Mouse (Mus musculus): Measurements from ENCODE around the gene Slc11a2.

DNA sequence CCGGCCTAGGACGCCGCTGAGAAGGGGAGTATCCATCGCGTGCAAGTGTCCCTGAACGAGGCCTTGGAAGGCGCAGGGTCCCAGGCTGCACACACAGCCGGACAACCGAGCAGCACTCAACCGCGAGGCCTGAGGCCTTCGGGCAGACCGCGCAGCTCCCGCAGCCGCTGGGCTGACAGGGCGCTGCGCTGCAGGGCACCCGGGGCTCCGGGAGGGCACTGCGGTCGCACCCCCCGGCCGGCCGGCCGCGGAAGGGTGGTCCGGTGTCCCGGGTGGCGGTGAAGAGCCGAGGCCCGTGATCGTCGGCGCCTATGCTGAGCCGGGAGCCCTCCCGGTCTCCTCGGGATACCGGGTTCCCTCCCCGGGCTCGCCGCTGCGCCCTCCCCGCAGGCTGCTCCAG is 2.4 kb downstream of the Slc11a2 start:
- TF ChIP-seq CTCF (IDR thresholded peaks at IDR 0.05; ENCODE audit: low read depth, low read length) (no peak), POLR2A (IDR thresholded peaks at IDR 0.05; ENCODE audit: borderline replicate concordance, low read depth, low read length) (no peak)

All from bone marrow macrophage, adult 2 months (primary cell).